9 mouse cellular contexts compared by ENCODE assay signal in the genomic region with DNA sequence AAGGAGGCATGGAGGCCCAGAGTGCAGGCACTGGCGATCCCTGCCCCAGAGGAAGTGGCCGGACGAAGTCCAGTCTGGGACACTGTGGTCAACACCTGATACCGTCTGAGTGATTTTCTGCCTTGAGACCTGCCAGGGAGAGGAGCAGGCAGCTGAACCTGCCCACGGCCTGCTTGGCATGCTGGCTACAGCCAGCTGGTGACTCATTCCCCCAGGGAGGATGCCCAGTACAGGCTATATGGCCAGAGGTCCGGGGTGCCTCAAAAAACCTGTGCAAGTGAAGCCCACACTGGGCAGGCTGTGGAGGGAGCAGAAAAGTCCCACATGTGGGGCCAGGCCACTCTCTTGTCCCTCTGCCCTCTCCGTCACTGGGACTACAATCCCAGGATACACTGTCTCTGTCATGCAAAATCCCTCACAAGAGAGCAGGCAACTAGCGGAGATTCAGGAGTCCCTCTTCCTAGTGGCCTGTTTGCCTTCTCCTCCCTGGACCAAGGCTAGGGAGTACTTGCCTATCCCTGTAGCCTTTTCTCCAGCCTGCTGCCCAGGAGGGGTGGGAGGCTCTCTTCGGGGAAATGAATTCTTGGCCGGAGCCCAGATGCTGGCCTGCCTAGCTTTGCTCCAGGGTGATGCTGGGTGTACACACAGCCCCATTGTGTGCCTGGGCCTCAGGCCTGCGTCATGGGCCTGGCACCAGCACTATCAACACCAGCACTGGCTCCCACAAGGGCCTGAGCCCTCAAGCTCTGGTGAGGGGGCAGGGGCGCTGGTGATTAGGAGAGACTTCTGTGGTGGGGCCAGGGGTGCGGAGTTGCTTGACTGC. TPM values are rescaled to one million over a fixed set of nuclear protein-coding genes. Genes with fewer than 3 reads are reported as not detected.
DNase-seq lines count a peak whose midpoint lies in the region; ATAC-seq and TF ChIP-seq lines count a peak whose summit lies in the region.
"Had no signal": no experiment of that assay in that cellular context is flagged by ENCODE, and none has a peak within 500 bp of the region (broad histone marks: within the 10 kb centered on the region; RNA-seq: fewer than 3 reads in every experiment).

No protein-coding gene starts in this region.

- peaks cover 17% of the 10 kb centered on the region; the same call in 1 of the 2 replicates for H3K4me1 ChIP-seq in kidney, adult 2 months (ENCODE audit: control insufficient read depth, insufficient read depth, low read length)
- H3K4me1 ChIP-seq in midbrain, embryonic 15.5 days = peaks cover 6% of the 10 kb centered on the region

- H3K4me3 ChIP-seq in kidney, adult 2 months (ENCODE audit: insufficient read depth, low read depth, low read length) = no peak overlapping the region
- H3K4me3 ChIP-seq in midbrain, embryonic 15.5 days = no peak overlapping the region

- H3K9ac ChIP-seq in midbrain, embryonic 15.5 days = no peak overlapping the region

- H3K27me3 ChIP-seq in kidney, adult 2 months (replicated peaks; ENCODE audit: control insufficient read depth, insufficient read depth, low read length) = no peaks in the 10 kb centered on the region
- no peaks in the 10 kb centered on the region for H3K27me3 ChIP-seq in midbrain, embryonic 15.5 days (replicated peaks)

- no peak for TF ChIP-seq POLR2A in kidney, adult 2 months (IDR thresholded peaks at IDR 0.05; ENCODE audit: low read depth, low read length)

- no peaks in the 10 kb centered on the region for H3K36me3 ChIP-seq in kidney, adult 2 months (ENCODE audit: control insufficient read depth, insufficient read depth, low read length)
- H3K36me3 ChIP-seq in midbrain, embryonic 15.5 days (replicated peaks) = no peaks in the 10 kb centered on the region

- peak; percentile 86; the same call in 1 of the 2 replicates for ATAC-seq in midbrain, embryonic 15.5 days (replicated peaks)
- ATAC-seq in megakaryocyte, adult 5-6 weeks (ENCODE audit: poor library complexity, severe bottlenecking) = no peak

- TF ChIP-seq CTCF in kidney, adult 2 months (conservative IDR thresholded peaks at IDR 0.05; ENCODE audit: insufficient read depth, insufficient read length, low read depth, low read length) = no peak

- peak; percentile 51 for DNase-seq in adrenal gland, postnatal 25 days
- DNase-seq in cerebellum, postnatal 4 days (ENCODE audit: low spot score in 2 of 2) = peak; percentile 50 to 62
- DNase-seq in heart, adult 18-20 months = peak; percentile 84 to 91
- peak; percentile 76 for DNase-seq in kidney, adult 2 months
- peak; percentile 55 to 79 for DNase-seq in left cerebral cortex, postnatal 25 days (ENCODE audit: low spot score in 2 of 2)
- DNase-seq in urinary bladder, postnatal 4 days (ENCODE audit: low spot score in 2 of 2) = peak; percentile 71

- 45% methylated on average over 13 of the region's 13 CpGs for WGBS in kidney, adult 2 months
- 73% methylated on average over 13 of the region's 13 CpGs for WGBS in midbrain, embryonic 15.5 days

- H3K4me2 ChIP-seq in midbrain, embryonic 15.5 days = no peak overlapping the region

- no peaks in the 10 kb centered on the region for H3K9me3 ChIP-seq in midbrain, embryonic 15.5 days

- H3K27ac ChIP-seq in kidney, adult 2 months (ENCODE audit: insufficient read depth, low read depth, low read length) = peak overlapping the region; percentile 17; the same call in 1 of the 2 replicates
- peak overlapping the region; percentile 60 for H3K27ac ChIP-seq in midbrain, embryonic 15.5 days

- intact Hi-C loops in left cerebral cortex, postnatal 25 days (cut with DNase I) = no loop called here

RNA-seq across cellular contexts. Expression of a gene that starts 25.9 kb away (rescaled TPM):
- total RNA-seq in adrenal gland, postnatal 25 days (2021) = 21.1 and 28.0 TPM in 2 replicates
- 10 to 100 TPM; 35.0 to 40.0 TPM for total RNA-seq in heart, adult 18-20 months (2021)
- 35.0 and 36.4 TPM in 2 replicates for polyA plus RNA-seq in kidney, adult 2 months (2012; rRNA removed)
- 10 to 100 TPM in 1 of 2 experiments, 1 to 10 TPM in 1; 8.2 to 11.5 TPM for total RNA-seq in left cerebral cortex, postnatal 25 days (2021)
- polyA plus RNA-seq in midbrain, embryonic 15.5 days (2015; fragmentation: Nextera tagmentation; extraction: Ambion mirVana) = 3.2 and 3.8 TPM in 2 replicates
- total RNA-seq in megakaryocyte, adult 5-6 weeks (2015) = 31.0 and 31.7 TPM in 2 replicates
- 38.5 and 39.9 TPM in 2 replicates for total RNA-seq in megakaryocyte, adult 5-6 weeks (2017)

RNA-seq across cellular contexts. Expression of a gene that starts 36.1 kb away (rescaled TPM):
- total RNA-seq in adrenal gland, postnatal 25 days (2021) = not detected in 2 replicates
- not detected for total RNA-seq in heart, adult 18-20 months (2021)
- 0.29 and 1.0 TPM in 2 replicates for polyA plus RNA-seq in kidney, adult 2 months (2012; rRNA removed)
- total RNA-seq in left cerebral cortex, postnatal 25 days (2021) = not detected
- polyA plus RNA-seq in midbrain, embryonic 15.5 days (2015; fragmentation: Nextera tagmentation; extraction: Ambion mirVana) = not detected in 2 replicates
- not detected in 2 replicates for total RNA-seq in megakaryocyte, adult 5-6 weeks (2015)
- not detected in 2 replicates for total RNA-seq in megakaryocyte, adult 5-6 weeks (2017)
- total RNA-seq: common myeloid progenitor, adult 5-6 weeks had no signal
